Mouse (Mus musculus): Measurements from ENCODE around the gene Zfc3h1.

DNA sequence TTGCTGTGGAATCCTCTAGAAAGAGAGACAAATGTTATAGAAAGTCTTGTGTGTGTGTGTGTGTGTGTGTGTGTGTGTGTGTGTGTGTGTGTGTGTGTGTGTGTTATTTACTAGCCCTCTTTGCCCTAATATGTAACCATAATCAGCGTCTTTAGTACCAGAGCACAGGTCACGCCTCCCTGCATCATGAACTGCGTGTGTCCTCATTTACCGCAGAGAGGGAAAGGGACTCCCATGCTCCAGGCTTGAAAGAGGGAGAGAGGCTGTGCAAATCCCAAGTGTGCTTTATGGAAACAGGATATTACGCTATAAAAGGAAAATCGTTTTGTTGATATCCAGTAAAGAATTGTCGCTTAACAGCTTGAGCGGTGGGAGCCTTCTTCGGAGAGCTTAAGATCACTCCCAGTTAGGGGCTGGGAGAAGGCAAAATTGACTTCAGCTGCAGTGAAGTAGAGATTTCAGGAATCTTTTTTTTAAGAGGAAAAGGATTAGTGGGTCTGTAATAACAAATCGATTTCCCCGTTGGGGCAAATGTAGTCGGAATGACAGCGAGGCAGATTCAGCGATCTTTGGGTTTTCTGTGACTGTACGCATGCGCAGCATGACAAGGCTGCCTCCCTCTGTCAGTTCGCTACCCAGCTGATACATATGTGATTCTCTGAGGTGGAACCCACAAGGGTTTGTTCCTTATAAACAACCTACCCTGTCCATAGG is 86.0 kb downstream of the Zfc3h1 start:
- TF ChIP-seq USF1 (IDR thresholded peaks at IDR 0.05; ENCODE audit: low read depth, low read length), result no peak
- TF ChIP-seq CHD1 (IDR thresholded peaks at IDR 0.05; ENCODE audit: low read depth, low read length), result no peak
- no peak for TF ChIP-seq POLR2A (IDR thresholded peaks at IDR 0.05; ENCODE audit: low read depth, low read length)
- no peak for TF ChIP-seq GABPA (IDR thresholded peaks at IDR 0.05; ENCODE audit: insufficient replicate concordance, low read depth, low read length)
- no peak for TF ChIP-seq CTCF (conservative IDR thresholded peaks at IDR 0.05 in 1 of 2, IDR thresholded peaks at IDR 0.05 in 1 of 2; ENCODE audit: low read depth in 2 of 2, low read length in 2 of 2)
- no peak for TF ChIP-seq E2F4 (IDR thresholded peaks at IDR 0.05; ENCODE audit: insufficient replicate concordance, low read depth, low read length)
- TF ChIP-seq EP300 (IDR thresholded peaks at IDR 0.05; ENCODE audit: low read length), result no peak
- no peak for TF ChIP-seq KAT2A (IDR thresholded peaks at IDR 0.05; ENCODE audit: insufficient replicate concordance, low read length)
- TF ChIP-seq RCOR1 (conservative IDR thresholded peaks at IDR 0.05; ENCODE audit: low read depth, low read length), result no peak
- no peak; the same call in 1 of the 2 replicates for TF ChIP-seq RAD21 (IDR thresholded peaks at IDR 0.05; ENCODE audit: low read depth, low read length)
- no peak for TF ChIP-seq MEF2A (IDR thresholded peaks at IDR 0.05; ENCODE audit: borderline replicate concordance, low read depth, low read length)
- TF ChIP-seq SMC3 (IDR thresholded peaks at IDR 0.05; ENCODE audit: low read depth, low read length), result no peak
- no peak for TF ChIP-seq POLR2AphosphoS2 (IDR thresholded peaks at IDR 0.05; ENCODE audit: low read depth, low read length)
- TF ChIP-seq TCF12 (IDR thresholded peaks at IDR 0.05; ENCODE audit: low read depth, low read length), result no peak
